Mouse (Mus musculus) E14TG2a.4 (cell line): Measurements from ENCODE around the gene Hrh1.

Experiments
- CTCF ChIP-seq: conservative IDR thresholded peaks from 2 replicates; pipeline ENCODE4 v1.5.1; 2014; ENCODE audit warnings: low read length
- NANOG ChIP-seq: IDR thresholded peaks from 2 replicates; pipeline ENCODE4 v1.6.1; 2014; ENCODE audit warnings: borderline replicate concordance, low read length, mixed read lengths

DNA sequence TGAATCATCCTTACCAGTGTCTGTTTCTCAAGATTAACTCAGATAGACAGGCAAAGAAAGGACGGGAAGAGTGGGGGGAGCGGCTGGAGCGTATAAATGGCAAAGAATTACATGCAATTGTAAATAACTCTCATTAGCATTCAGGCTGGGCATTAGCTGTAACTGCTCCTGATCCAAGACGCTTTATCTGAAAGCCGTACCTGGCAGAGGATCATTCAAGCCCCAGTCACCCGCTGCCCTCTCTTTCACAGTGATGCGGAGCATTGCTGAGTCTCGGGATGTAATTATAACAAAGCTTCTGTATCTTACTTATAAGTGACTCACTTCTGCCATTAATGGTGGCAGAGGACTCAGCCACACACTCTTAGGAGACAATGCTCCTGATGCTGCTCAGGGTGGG, 3.1 kb downstream of the Hrh1 start:
- TF ChIP-seq NANOG (no peak), CTCF (no peak)
